Mouse (Mus musculus) neural tube, embryonic 10.5 days (tissue): ENCODE measurements around the gene Gm4724.
"Not testable (repeated sequence)": the region's sequence is repeated elsewhere in the genome, so short reads cannot be mapped to it uniquely, and the experiment has no call there.

Experiments used
- DNase-seq: peaks from one replicate; pipeline ENCODE4 v3.0.0-alpha.2; 2017; ENCODE audit warnings: low spot score; ENCODE audit errors: extremely low spot score

The Gm4724 gene

GRCm38 (mm10) chr2:175435707-175436106 is at the start of gene Gm4724:
Gm4724 (minus strand) TSS chr2:175435807.
- not testable (repeated sequence) for DNase-seq

GRCm38 (mm10) chr2:175469685-175470084 is 34.1 kb upstream of the Gm4724 start, which contains the start of gene Zfp965:
Zfp965 (plus strand) TSS chr2:175469985.
- DNase-seq, result not testable (repeated sequence)
